Mouse (Mus musculus) 3T3-L1 (cell line): Measurements from ENCODE around the gene Gnat3.

ENCODE experiments used
- DNase-seq: peaks from one replicate; pipeline ENCODE4 v3.0.0-alpha.2; 2015; ENCODE audit warnings: low read depth, low spot score

Gene Gnat3

GRCm38 (mm10) chr5:18006157-18006556 lies 43.8 kb downstream of the Gnat3 start:
- DNase-seq, result peak; percentile 8

GRCm38 (mm10) chr5:18007067-18007466 lies 44.7 kb downstream of the Gnat3 start:
- DNase-seq, result no peak

- no peak for DNase-seq
Observed at GRCm38 (mm10) chr5:18010301-18010700, 48.0 kb downstream of the Gnat3 start.

- no peak for DNase-seq
Observed at GRCm38 (mm10) chr5:18013196-18013595, 50.8 kb downstream of the Gnat3 start.

- DNase-seq, result no peak
Observed at GRCm38 (mm10) chr5:18014209-18014829, 52.0 kb downstream of the Gnat3 start.

- peak; percentile 38 for DNase-seq
Observed at GRCm38 (mm10) chr5:18023347-18023746, 61.0 kb downstream of the Gnat3 start.

GRCm38 (mm10) chr5:18027531-18027930 lies 65.2 kb downstream of the Gnat3 start:
- no peak for DNase-seq

GRCm38 (mm10) chr5:18035848-18036638 lies 73.7 kb downstream of the Gnat3 start:
- DNase-seq, result peak; percentile 64

- peak; percentile 82 for DNase-seq
Observed at GRCm38 (mm10) chr5:18043022-18043421, 80.7 kb downstream of the Gnat3 start.

- no peak for DNase-seq
Observed at GRCm38 (mm10) chr5:18048841-18049240, 86.5 kb downstream of the Gnat3 start.

GRCm38 (mm10) chr5:18055323-18055722 lies 93.0 kb downstream of the Gnat3 start:
- DNase-seq, result no peak
